ENCODE assay signal across 10 mouse cellular contexts in genomic region chr13:34724831-34725592, GRCm38 (mm10). TPM values are rescaled to one million over a fixed set of nuclear protein-coding genes. Genes with fewer than 3 reads are reported as not detected.
DNase-seq lines count a peak whose midpoint lies in the region; ATAC-seq lines count a peak whose summit lies in the region.
"Had no signal": no experiment of that assay in that cellular context is flagged by ENCODE, and none has a peak within 500 bp of the region (broad histone marks: within the 10 kb centered on the region; RNA-seq: fewer than 3 reads in every experiment).

No protein-coding gene starts in this region.

- H3K4me3 ChIP-seq in limb, embryonic 12.5 days (replicated peaks): no peak overlapping the region

- no peaks in the 10 kb centered on the region for H3K9me3 ChIP-seq in limb, embryonic 12.5 days

- ATAC-seq in limb, embryonic 12.5 days (ENCODE audit: insufficient number of reproducible peaks, insufficient read depth, low FRiP score, low TSS enrichment, low read depth): peak; percentile 44; the same call in 1 of the 2 replicates

- 61% methylated on average over 8 of the region's 8 CpGs for WGBS in limb, embryonic 12.5 days

- H3K36me3 ChIP-seq in limb, embryonic 12.5 days: no peaks in the 10 kb centered on the region

- H3K9ac ChIP-seq in limb, embryonic 12.5 days (replicated peaks): no peak overlapping the region

- H3K27ac ChIP-seq in limb, embryonic 12.5 days: 0 out of 2 replicates have a peak overlapping the region, but pooled peaks have one; percentile 35

- DNase-seq in adrenal gland, postnatal 14 days: peak; percentile 22
- DNase-seq in adrenal gland, postnatal 36 days: no peak
- DNase-seq in lung, postnatal 10 days: peak; percentile 40
- DNase-seq in lung, postnatal 14 days: no peak
- no peak for DNase-seq in cerebellum, postnatal 25 days
- no peak for DNase-seq in spleen, postnatal 14 days (ENCODE audit: low spot score in 2 of 2)
- DNase-seq in urinary bladder, adult 18-20 months (ENCODE audit: low spot score in 2 of 2): no peak

- peaks cover 26% of the 10 kb centered on the region for H3K4me1 ChIP-seq in limb, embryonic 12.5 days (replicated peaks)

- no peak overlapping the region for H3K4me2 ChIP-seq in limb, embryonic 12.5 days

- H3K27me3 ChIP-seq in limb, embryonic 12.5 days: peaks cover 8% of the 10 kb centered on the region; the same call in 1 of the 2 replicates

RNA-seq across cellular contexts. Expression of gene Fam50b, which starts 9.6 kb away (rescaled TPM):
- total RNA-seq in adrenal gland, postnatal 14 days (2021): not detected in 2 replicates
- not detected for total RNA-seq in adrenal gland, postnatal 36 days (2021)
- not detected in 2 replicates for polyA plus RNA-seq in limb, embryonic 12.5 days (2016; fragmentation: Nextera tagmentation; extraction: Ambion mirVana)
- total RNA-seq: layer of hippocampus, postnatal 14 days had no signal
- polyA plus RNA-seq: neural tube, embryonic 14.5 days had no signal

Comparison
In these comparisons a context has a peak if more than half of its experiments do, and no peak if none do; other contexts are left out.
1. DNase-seq: peak in adrenal gland, postnatal 14 days (single experiment) and lung, postnatal 10 days (single experiment); none in adrenal gland, postnatal 36 days (0 of 2), lung, postnatal 14 days (single experiment), cerebellum, postnatal 25 days (0 of 2), spleen, postnatal 14 days (0 of 2) and urinary bladder, adult 18-20 months (0 of 2).